Mouse (Mus musculus) megakaryocyte-erythroid progenitor cell, adult 5-6 weeks (primary cell): Measurements from ENCODE around the gene Haao. TPM values are rescaled to one million over a fixed set of nuclear protein-coding genes. Genes with fewer than 3 reads are reported as not detected.

Source experiments
- ATAC-seq: replicated peaks from 2 replicates; pipeline ENCODE4 v1.8.0; 2016; ENCODE audit warnings: mild to moderate bottlenecking, inconsistent platforms; ENCODE audit not compliant: severe bottlenecking, poor library complexity, low FRiP score, low TSS enrichment
- total RNA-seq, 2 experiments: library from RNA; stranded (forward) in 1 of 2; stranded (reverse) in 1 of 2; fragments of 200-1000, 215-1000 nt in 1 of 2; fragments of >200 nt in 1 of 2; fragmentation: Nextera tagmentation in 1 of 2; gene quantifications; 2 replicates each; pipeline ENCODE4 v1.2.3; 2014 to 2017

The Haao gene
- total RNA-seq, 2 experiments from 2014 or later, result 3.2 to 3.9 TPM

GRCm38 (mm10) chr17:83807345-83807744, 40.4 kb downstream of the Haao start:
- peak; percentile 51 for ATAC-seq

- no peak for ATAC-seq
These were observed 42.7 kb downstream of the Haao start for GRCm38 (mm10) chr17:83805078-83805477.

- no peak for ATAC-seq
These were observed 43.8 kb downstream of the Haao start for GRCm38 (mm10) chr17:83803987-83804386.

GRCm38 (mm10) chr17:83799506-83800050, 48.2 kb downstream of the Haao start:
- ATAC-seq, result no peak

GRCm38 (mm10) chr17:83795121-83795520, 52.6 kb downstream of the Haao start:
- no peak for ATAC-seq

GRCm38 (mm10) chr17:83792388-83792787, 55.4 kb downstream of the Haao start:
- ATAC-seq, result no peak

GRCm38 (mm10) chr17:83790158-83790557, 57.6 kb downstream of the Haao start:
- no peak for ATAC-seq

GRCm38 (mm10) chr17:83786418-83786817, 61.3 kb downstream of the Haao start:
- ATAC-seq, result no peak

- no peak for ATAC-seq
These were observed 65.0 kb downstream of the Haao start for GRCm38 (mm10) chr17:83782740-83783139.

Other genes starting within 250 kb of the Haao start
- 0.17 TPM in 1 of 2 replicates, not detected in the other for gene Kcng3, start 216.1 kb downstream of the Haao start, total RNA-seq (2014; fragmentation: Nextera tagmentation)
- gene Kcng3, start 216.1 kb downstream of the Haao start, total RNA-seq (2017), result 0.23 TPM in 1 of 2 replicates, not detected in the other
- gene Mta3, start 141.8 kb downstream of the Haao start, total RNA-seq (2014; fragmentation: Nextera tagmentation), result 76.4 and 86.3 TPM in 2 replicates
- 68.2 and 77.5 TPM in 2 replicates for gene Mta3, start 141.8 kb downstream of the Haao start, total RNA-seq (2017)